19 mouse cellular contexts compared by ENCODE assay signal in the genomic region with DNA sequence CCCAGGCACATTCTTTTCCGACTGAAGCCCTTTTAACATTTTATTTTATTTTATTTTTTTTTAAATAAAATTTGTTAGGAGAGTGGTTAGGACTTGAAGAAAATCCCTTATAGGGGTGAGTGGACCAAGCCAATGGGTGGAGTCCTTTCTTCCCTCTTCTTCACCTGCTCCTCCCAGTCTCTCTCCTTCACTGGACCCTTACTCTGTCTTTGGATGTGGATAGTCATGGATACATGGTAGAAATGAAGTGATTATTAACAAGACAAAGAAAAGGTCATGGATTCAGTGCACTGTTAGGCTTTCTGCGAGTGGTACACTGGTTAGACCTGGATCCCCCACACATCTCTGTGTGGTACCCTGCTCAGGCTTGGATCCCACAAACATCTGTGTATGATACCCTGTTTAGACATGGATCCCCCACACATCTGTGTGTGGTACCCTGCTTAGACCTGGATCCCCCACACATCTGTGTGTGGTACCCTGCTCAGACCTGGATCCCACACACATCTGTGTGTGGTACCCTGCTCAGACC. TPM values are rescaled to one million over a fixed set of nuclear protein-coding genes. Genes with fewer than 3 reads are reported as not detected.
DNase-seq lines count a peak whose midpoint lies in the region; ATAC-seq lines count a peak whose summit lies in the region.
"Had no signal": no experiment of that assay in that cellular context is flagged by ENCODE, and none has a peak within 500 bp of the region (broad histone marks: within the 10 kb centered on the region; RNA-seq: fewer than 3 reads in every experiment).

No protein-coding gene starts in this region.

- peak; percentile 46; the same call in 1 of the 2 replicates for ATAC-seq in forebrain, embryonic 13.5 days
- ATAC-seq in hindbrain, embryonic 12.5 days (ENCODE audit: low FRiP score) = peak; percentile 53
- ATAC-seq in midbrain, embryonic 15.5 days (replicated peaks) = peak; percentile 65
- ATAC-seq: liver, embryonic 12.5 days had no signal

- H3K27me3 ChIP-seq in forebrain, embryonic 13.5 days = no peaks in the 10 kb centered on the region
- no peaks in the 10 kb centered on the region for H3K27me3 ChIP-seq in hindbrain, embryonic 12.5 days
- H3K27me3 ChIP-seq in midbrain, embryonic 15.5 days (replicated peaks) = no peaks in the 10 kb centered on the region
- H3K27me3 ChIP-seq: stomach, embryonic 15.5 days had no signal

- intact Hi-C loops in heart, postnatal 10 days (cut with DNase I) = no loop called here

- 53% methylated on average over 2 of the region's 2 CpGs for WGBS in forebrain, embryonic 13.5 days
- 49% methylated on average over 2 of the region's 2 CpGs for WGBS in hindbrain, embryonic 12.5 days
- 46% methylated on average over 2 of the region's 2 CpGs for WGBS in midbrain, embryonic 15.5 days

- peak overlapping the region; percentile 25; the same call in 1 of the 2 replicates for H3K27ac ChIP-seq in forebrain, embryonic 13.5 days
- H3K27ac ChIP-seq in hindbrain, embryonic 12.5 days = no peak overlapping the region
- H3K27ac ChIP-seq in midbrain, embryonic 15.5 days = peak overlapping the region; percentile 55
- H3K27ac ChIP-seq: heart, embryonic 15.5 days; limb, embryonic 10.5 days; liver, embryonic 12.5 days; stomach, embryonic 15.5 days had no signal

- no peaks in the 10 kb centered on the region for H3K9me3 ChIP-seq in forebrain, embryonic 13.5 days (replicated peaks)
- H3K9me3 ChIP-seq in hindbrain, embryonic 12.5 days (replicated peaks) = no peaks in the 10 kb centered on the region
- no peaks in the 10 kb centered on the region for H3K9me3 ChIP-seq in midbrain, embryonic 15.5 days
- H3K9me3 ChIP-seq: heart, embryonic 15.5 days; limb, embryonic 10.5 days; liver, embryonic 12.5 days; stomach, embryonic 15.5 days had no signal

- H3K9ac ChIP-seq in forebrain, embryonic 13.5 days = no peak overlapping the region
- H3K9ac ChIP-seq in hindbrain, embryonic 12.5 days = no peak overlapping the region
- no peak overlapping the region for H3K9ac ChIP-seq in midbrain, embryonic 15.5 days
- H3K9ac ChIP-seq: heart, embryonic 15.5 days; liver, embryonic 12.5 days; lung, embryonic 14.5 days; stomach, embryonic 15.5 days had no signal

- H3K36me3 ChIP-seq in forebrain, embryonic 13.5 days (ENCODE audit: poor library complexity, severe bottlenecking) = no peaks in the 10 kb centered on the region
- no peaks in the 10 kb centered on the region for H3K36me3 ChIP-seq in hindbrain, embryonic 12.5 days
- no peaks in the 10 kb centered on the region for H3K36me3 ChIP-seq in midbrain, embryonic 15.5 days (replicated peaks)
- H3K36me3 ChIP-seq: heart, embryonic 15.5 days; limb, embryonic 10.5 days; liver, embryonic 12.5 days; stomach, embryonic 15.5 days had no signal

- DNase-seq in heart, adult 11 months = peak; percentile 79
- DNase-seq in heart, postnatal 10 days = no peak
- DNase-seq in layer of hippocampus, postnatal 36 days = no peak
- DNase-seq in frontal cortex, postnatal 14 days (ENCODE audit: low spot score in 2 of 2) = no peak
- DNase-seq in layer of hippocampus, postnatal 14 days (ENCODE audit: low spot score in 2 of 2) = no peak
- DNase-seq: cerebellum, adult 9-11 months; kidney, postnatal 25 days; lung, embryonic 14.5 days; lung, postnatal 4 days; spleen, adult 18-20 months had no signal

- H3K4me1 ChIP-seq in forebrain, embryonic 13.5 days = peaks cover 19% of the 10 kb centered on the region
- peaks cover 22% of the 10 kb centered on the region for H3K4me1 ChIP-seq in hindbrain, embryonic 12.5 days
- peaks cover 18% of the 10 kb centered on the region for H3K4me1 ChIP-seq in midbrain, embryonic 15.5 days
- H3K4me1 ChIP-seq: liver, embryonic 12.5 days; stomach, embryonic 15.5 days had no signal

- no peak overlapping the region for H3K4me2 ChIP-seq in forebrain, embryonic 13.5 days
- no peak overlapping the region for H3K4me2 ChIP-seq in hindbrain, embryonic 12.5 days (replicated peaks)
- H3K4me2 ChIP-seq in midbrain, embryonic 15.5 days = no peak overlapping the region
- H3K4me2 ChIP-seq: heart, embryonic 15.5 days; liver, embryonic 12.5 days; lung, embryonic 14.5 days; stomach, embryonic 15.5 days had no signal

- H3K4me3 ChIP-seq in forebrain, embryonic 13.5 days = no peak overlapping the region
- H3K4me3 ChIP-seq in hindbrain, embryonic 12.5 days = no peak overlapping the region
- H3K4me3 ChIP-seq in midbrain, embryonic 15.5 days = no peak overlapping the region
- H3K4me3 ChIP-seq: heart, embryonic 15.5 days; limb, embryonic 10.5 days; liver, embryonic 12.5 days; stomach, embryonic 15.5 days had no signal

RNA-seq across cellular contexts. Expression of gene Limch1, which starts 12.1 kb away (rescaled TPM):
- 100 to 1,000 TPM; 149 to 150 TPM for total RNA-seq in heart, postnatal 10 days (2021)
- 48.4 and 48.7 TPM in 2 replicates for polyA plus RNA-seq in forebrain, embryonic 13.5 days (2015; fragmentation: Nextera tagmentation; extraction: Ambion mirVana)
- polyA plus RNA-seq in hindbrain, embryonic 12.5 days (2016; fragmentation: Nextera tagmentation; extraction: Ambion mirVana) = 64.0 and 64.9 TPM in 2 replicates
- 47.6 and 51.1 TPM in 2 replicates for polyA plus RNA-seq in midbrain, embryonic 15.5 days (2015; fragmentation: Nextera tagmentation; extraction: Ambion mirVana)
- 100 to 1,000 TPM; 119 to 142 TPM for total RNA-seq in layer of hippocampus, postnatal 36 days (2021)
- 100 to 1,000 TPM; 111 to 115 TPM for total RNA-seq in layer of hippocampus, postnatal 14 days (2021)
- total RNA-seq: granulocyte monocyte progenitor cell, adult 5-6 weeks; monocyte, adult 5-6 weeks had no signal
